Mouse (Mus musculus): ENCODE data around the gene Glb1l.

DNA sequence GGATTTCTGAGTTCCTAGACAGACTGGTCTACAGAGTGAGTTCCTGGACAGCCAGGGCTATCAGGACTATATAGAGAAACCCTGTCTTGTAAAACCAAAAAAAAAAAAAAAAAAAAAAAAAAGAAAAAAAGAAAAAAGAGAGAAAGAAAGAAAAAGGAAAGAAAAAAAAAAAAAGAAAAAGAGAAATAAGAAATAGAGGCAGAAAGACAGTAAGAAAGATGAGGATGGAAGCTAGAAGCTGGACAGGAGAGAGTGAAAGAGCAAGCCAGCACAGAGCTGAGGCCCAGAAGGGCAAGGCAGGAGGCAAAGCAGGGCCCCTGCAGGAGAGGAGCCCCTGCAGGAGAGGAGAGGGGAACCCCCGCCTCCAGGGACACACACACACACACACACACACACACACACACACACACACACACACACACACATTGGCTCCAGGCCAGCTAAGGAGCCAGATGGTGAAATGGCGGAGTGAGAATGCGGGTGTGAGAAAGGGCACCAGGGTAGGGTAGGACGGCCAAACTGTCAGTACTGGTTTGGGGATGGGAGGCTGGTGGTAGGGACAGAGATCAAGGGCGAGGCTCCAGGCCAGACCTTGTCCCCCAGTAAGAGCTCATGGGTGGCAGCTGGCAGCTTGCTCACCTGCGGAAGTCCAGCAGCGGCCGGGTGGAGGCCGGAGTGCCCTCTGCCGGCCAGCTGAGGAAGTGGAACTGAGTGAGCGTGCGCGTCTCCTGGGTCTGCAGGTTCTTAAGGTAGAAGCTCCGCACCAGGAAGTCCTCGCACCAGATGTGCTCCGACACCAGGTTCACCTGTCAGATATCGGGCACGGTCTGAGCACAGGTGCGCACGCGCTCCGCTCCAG, 40.7 kb upstream of the Glb1l start:
- TF ChIP-seq CTCF (IDR thresholded peaks at IDR 0.05; ENCODE audit: extremely low read depth, insufficient read depth, low read length) (peak; percentile 49), POLR2A (IDR thresholded peaks at IDR 0.05; ENCODE audit: extremely low read depth, insufficient read depth, low read length) (no peak)

Data from cortical plate, adult 2 months (tissue).